Mouse (Mus musculus) cortical plate, adult 2 months (tissue): ENCODE data around the gene Snrk.

Experiments used
- CTCF ChIP-seq: fragments of 200-500 bp; IDR thresholded peaks from 2 replicates; pipeline ENCODE4 v1.5.1; 2011; ENCODE audit warnings: mild to moderate bottlenecking, control low read depth, low read length; ENCODE audit not compliant: insufficient read depth; ENCODE audit errors: extremely low read depth
- POLR2A ChIP-seq: fragments of 200-500 bp; IDR thresholded peaks from 2 replicates; pipeline ENCODE4 v1.6.1; 2011; ENCODE audit warnings: mild to moderate bottlenecking, low read length, control low read depth; ENCODE audit not compliant: insufficient read depth; ENCODE audit errors: extremely low read depth

DNA sequence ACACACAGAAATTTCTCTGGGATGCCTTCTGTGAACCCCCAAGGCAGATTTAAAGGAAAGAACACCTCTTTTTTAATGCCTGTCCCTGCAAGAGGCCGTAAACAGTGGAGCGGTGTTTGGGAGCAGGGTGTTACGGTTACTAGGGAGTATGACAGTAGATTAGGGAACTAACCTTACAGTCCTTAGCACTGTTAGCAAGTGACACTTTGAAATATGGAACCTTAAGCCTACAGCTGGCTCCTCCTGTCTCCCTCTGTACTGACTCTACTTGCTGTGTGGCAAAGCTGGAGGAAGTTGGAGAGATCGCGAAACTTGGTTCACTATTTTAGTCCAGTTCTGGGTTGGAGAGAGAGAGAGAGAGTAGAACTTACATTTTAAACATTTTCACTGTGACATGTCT, 5.0 kb downstream of the Snrk start:
- TF ChIP-seq CTCF, result no peak
- no peak for TF ChIP-seq POLR2A
